ENCODE assay signal across 15 mouse cellular contexts in the genomic region with DNA sequence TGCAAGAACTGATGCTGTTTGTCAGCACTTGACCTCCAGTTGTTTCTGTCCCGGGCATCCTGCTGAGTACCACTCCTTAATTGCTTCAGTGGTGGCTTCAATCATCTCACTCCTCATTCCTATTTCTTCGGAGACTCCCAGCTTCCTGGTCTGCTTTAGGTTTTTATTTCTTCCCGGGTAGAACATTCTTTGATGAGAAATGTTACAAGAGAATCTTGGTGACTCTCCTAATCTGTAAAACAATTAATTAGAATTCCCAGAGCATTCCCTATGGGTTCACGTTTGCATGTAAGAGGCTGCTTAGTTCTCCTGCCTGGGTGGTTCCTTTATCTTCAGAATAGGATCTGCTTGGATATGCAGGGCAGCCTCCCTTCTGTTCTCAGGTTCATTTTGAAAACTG.
"Had no signal": no experiment of that assay in that cellular context is flagged by ENCODE, and none has a peak within 500 bp of the region (broad histone marks: within the 10 kb centered on the region; RNA-seq: fewer than 3 reads in every experiment).

No protein-coding gene starts in this region.

- DNase-seq: lung, adult 18-20 months; lung, postnatal 10 days; lung, postnatal 4 days; right cerebral cortex, postnatal 25 days; right cerebral cortex, postnatal 4 days; spleen, adult 18-20 months; thymus, adult 18-20 months; thymus, postnatal 14 days; thymus, postnatal 36 days had no signal

- ATAC-seq: midbrain, embryonic 15.5 days had no signal

- H3K27me3 ChIP-seq: midbrain, embryonic 12.5 days; midbrain, embryonic 15.5 days; neural tube, embryonic 12.5 days had no signal

- H3K4me2 ChIP-seq: lung, embryonic 14.5 days; midbrain, embryonic 12.5 days; midbrain, embryonic 15.5 days; neural tube, embryonic 12.5 days had no signal

- H3K36me3 ChIP-seq: midbrain, embryonic 10.5 days; midbrain, embryonic 12.5 days; midbrain, embryonic 15.5 days; neural tube, embryonic 12.5 days had no signal

- H3K9me3 ChIP-seq: midbrain, embryonic 10.5 days; midbrain, embryonic 12.5 days; midbrain, embryonic 15.5 days; neural tube, embryonic 12.5 days had no signal

- H3K9ac ChIP-seq: liver, embryonic 14.5 days; lung, embryonic 14.5 days; midbrain, embryonic 12.5 days; midbrain, embryonic 15.5 days; neural tube, embryonic 12.5 days had no signal

- H3K4me1 ChIP-seq: midbrain, embryonic 12.5 days; midbrain, embryonic 15.5 days; neural tube, embryonic 12.5 days had no signal

- H3K4me3 ChIP-seq: midbrain, embryonic 10.5 days; midbrain, embryonic 12.5 days; midbrain, embryonic 15.5 days; neural tube, embryonic 12.5 days had no signal

- H3K27ac ChIP-seq: liver, embryonic 14.5 days; midbrain, embryonic 10.5 days; midbrain, embryonic 12.5 days; midbrain, embryonic 15.5 days; neural tube, embryonic 12.5 days had no signal
